Mouse (Mus musculus): ENCODE measurements at regions not wholly inside any gene's neighbourhood (a gene's known extent, or its start where the extent isn't known, plus 50 kb on each side); places are given as distances from the start of the nearest gene placed in this dataset.

GRCm38 (mm10) chr4:153899721-153900120 is 57.3 kb upstream of the A430005L14Rik start:
- H3K36me3 ChIP-seq: no peaks in the 10 kb centered on the region
- no peak for ATAC-seq (ENCODE audit: low read depth)
- H3K9me3 ChIP-seq: 0 out of 2 replicates have a peak, but pooled peaks cover 3% of the 10 kb centered on the region
- H3K9ac ChIP-seq: no peak overlapping the region
- H3K27me3 ChIP-seq: 0 out of 2 replicates have a peak, but pooled peaks cover 3% of the 10 kb centered on the region
- H3K4me3 ChIP-seq: no peak overlapping the region
- peaks cover under 1% of the 10 kb centered on the region for H3K4me1 ChIP-seq (replicated peaks)
- H3K4me2 ChIP-seq: no peak overlapping the region
- WGBS: 81% methylated on average over 7 of the region's 7 CpGs
- no peak overlapping the region for H3K27ac ChIP-seq (replicated peaks)

GRCm38 (mm10) chr4:153905076-153905475 is 52.0 kb upstream of the A430005L14Rik start:
- 58% methylated on average over 9 of the region's 9 CpGs for whole genome bisulfite sequencing
- no peak overlapping the region for H3K27ac ChIP-seq (replicated peaks)
- H3K4me1 ChIP-seq (replicated peaks): peaks cover 13% of the 10 kb centered on the region
- no peak overlapping the region for H3K4me2 ChIP-seq
- no peak overlapping the region for H3K9ac ChIP-seq
- H3K27me3 ChIP-seq: no peaks in the 10 kb centered on the region; the same call in 1 of the 2 replicates
- no peak for ATAC-seq (ENCODE audit: low read depth)
- no peaks in the 10 kb centered on the region for H3K36me3 ChIP-seq
- H3K9me3 ChIP-seq: 0 out of 2 replicates have a peak, but pooled peaks cover 3% of the 10 kb centered on the region
- H3K4me3 ChIP-seq: no peak overlapping the region

GRCm38 (mm10) chr4:153905511-153905910 is 51.5 kb upstream of the A430005L14Rik start:
- ATAC-seq (ENCODE audit: low read depth): no peak
- Histone ChIP-seq H3K9me3 (0 out of 2 replicates have a peak, but pooled peaks cover 3% of the 10 kb centered on the region), H3K9ac (no peak overlapping the region), H3K36me3 (no peaks in the 10 kb centered on the region), H3K27me3 (no peaks in the 10 kb centered on the region; the same call in 1 of the 2 replicates), H3K4me2 (no peak overlapping the region), H3K4me3 (no peak overlapping the region), H3K27ac (replicated peaks) (no peak overlapping the region), H3K4me1 (replicated peaks) (peaks cover 13% of the 10 kb centered on the region)
- WGBS: 45% methylated on average over 7 of the region's 7 CpGs

Measured in neural tube, embryonic 13.5 days (tissue).